Mouse (Mus musculus): ENCODE data around the gene Gpatch4.

DNA sequence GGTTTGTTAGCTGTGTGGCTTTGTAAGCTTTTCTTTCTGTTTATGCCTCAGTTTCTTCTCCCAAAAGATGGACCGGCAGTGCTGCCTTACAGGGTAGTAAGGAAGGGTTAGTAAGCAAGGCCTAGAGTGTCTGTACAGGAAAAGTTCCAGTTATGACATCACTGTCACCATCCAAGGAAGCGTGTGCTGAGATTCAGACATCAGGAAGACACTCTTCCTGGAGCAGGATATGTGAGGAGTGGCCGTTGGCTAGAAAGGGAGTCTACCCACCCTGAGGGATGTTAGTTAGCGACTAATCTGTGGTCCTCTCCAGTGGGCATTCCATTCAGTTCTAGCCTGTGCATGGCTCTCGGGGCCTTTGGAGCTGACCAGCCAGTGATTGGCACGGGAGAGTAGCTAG, 59.3 kb downstream of the Gpatch4 start:
- TF ChIP-seq CTCF (IDR thresholded peaks at IDR 0.05; ENCODE audit: low read depth) = no peak
- TF ChIP-seq EP300 (IDR thresholded peaks at IDR 0.05; ENCODE audit: low read depth) = no peak

Data from liver, postnatal 0 days (tissue).